Mouse (Mus musculus): ENCODE results near the gene Ptpn1.

GRCm38 (mm10) chr2:167993260-167993659 lies 61.4 kb downstream of the Ptpn1 start:
- no peak for TF ChIP-seq CTCF (IDR thresholded peaks at IDR 0.05; ENCODE audit: control insufficient read depth, insufficient read depth, low read length)
- TF ChIP-seq POLR2A (IDR thresholded peaks at IDR 0.05; ENCODE audit: borderline replicate concordance, control insufficient read depth, low read depth, low read length), result peak; percentile 7; the same call in 1 of the 2 replicates

Data from bone marrow, adult 2 months (tissue).